Mouse (Mus musculus): Measurements from ENCODE around the gene Defb11. TPM values are rescaled to one million over a fixed set of nuclear protein-coding genes. Genes with fewer than 3 reads are reported as not detected.
A peak's percentile ranks its signal among the peaks of the same experiment; 100 is the strongest.
"Not testable (repeated sequence)": the region's sequence is repeated elsewhere in the genome, so short reads cannot be mapped to it uniquely, and the experiment has no call there.

The Defb11 gene
- 4.7 and 5.0 TPM in 2 replicates for polyA plus RNA-seq (2015; fragmentation: Nextera tagmentation; extraction: Ambion mirVana)

- not testable (repeated sequence) for H3K4me3 ChIP-seq; H3K4me1 ChIP-seq; H3K36me3 ChIP-seq (replicated peaks); H3K9me3 ChIP-seq; H3K4me2 ChIP-seq; H3K27ac ChIP-seq; H3K9ac ChIP-seq; H3K27me3 ChIP-seq (replicated peaks)
- ATAC-seq (replicated peaks), result peak; percentile 30; the same call in 1 of the 2 replicates
These were observed at the start of gene Defb11 for GRCm38 (mm10) chr8:21906290-21906689. TSS of gene Defb11 (minus strand) at chr8:21906412.

DNA sequence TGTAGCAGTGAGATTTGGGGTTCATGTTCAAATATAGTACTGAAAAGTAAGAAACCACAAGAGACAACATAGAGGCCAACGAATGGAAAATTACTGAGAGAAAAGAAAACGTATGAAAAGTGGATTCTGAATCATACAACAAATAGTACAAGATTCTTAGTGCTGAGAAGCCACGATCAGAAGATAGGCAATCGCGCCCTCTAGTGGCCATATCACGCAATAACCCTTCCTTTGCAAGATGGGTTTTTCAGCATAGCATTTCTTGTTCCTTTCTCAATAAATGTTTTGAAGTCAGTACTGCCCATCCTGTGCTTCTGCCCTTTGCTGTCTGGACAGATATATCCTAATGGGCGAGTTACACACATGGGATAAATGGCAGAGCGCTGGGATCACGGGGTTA, 49.1 kb upstream of the Defb11 start:
- H3K36me3 ChIP-seq (replicated peaks), result no peaks in the 10 kb centered on the region
- H3K27ac ChIP-seq, result no peak overlapping the region
- no peak overlapping the region for H3K4me3 ChIP-seq
- no peaks in the 10 kb centered on the region for H3K9me3 ChIP-seq
- H3K27me3 ChIP-seq (replicated peaks), result no peaks in the 10 kb centered on the region
- no peak overlapping the region for H3K4me2 ChIP-seq
- H3K4me1 ChIP-seq, result no peaks in the 10 kb centered on the region
- WGBS, result 7% methylated on average over 9 of the region's 9 CpGs
- H3K9ac ChIP-seq, result no peak overlapping the region
- ATAC-seq (replicated peaks), result peak; percentile 54; the same call in 1 of the 2 replicates

GRCm38 (mm10) chr8:21947311-21948017, 41.3 kb upstream of the Defb11 start:
- H3K27me3 ChIP-seq (replicated peaks), result no peaks in the 10 kb centered on the region
- no peak overlapping the region for H3K27ac ChIP-seq
- no peaks in the 10 kb centered on the region for H3K4me1 ChIP-seq
- no peak overlapping the region for H3K9ac ChIP-seq
- no peak overlapping the region for H3K4me2 ChIP-seq
- WGBS, result 64% methylated on average over 9 of the region's 9 CpGs
- H3K4me3 ChIP-seq, result no peak overlapping the region
- H3K36me3 ChIP-seq (replicated peaks), result no peaks in the 10 kb centered on the region
- no peaks in the 10 kb centered on the region for H3K9me3 ChIP-seq
- ATAC-seq (replicated peaks), result no peak

GRCm38 (mm10) chr8:21946462-21946861, 40.2 kb upstream of the Defb11 start, which contains the start of gene Defb13:
TSS of gene Defb13 (plus strand) at chr8:21946762.
- 84% methylated on average over 6 of the region's 6 CpGs for WGBS
- Histone ChIP-seq H3K4me3 (no peak within 1 kb of the TSS), H3K4me1 (no peaks in the 10 kb centered on the region), H3K27me3 (replicated peaks) (no peaks in the 10 kb centered on the region), H3K36me3 (replicated peaks) (no peaks in the 10 kb centered on the region), H3K9me3 (no peaks in the 10 kb centered on the region), H3K9ac (no peak within 1 kb of the TSS), H3K4me2 (no peak within 1 kb of the TSS), H3K27ac (no peak within 1 kb of the TSS)
- ATAC-seq (replicated peaks), result no peak

DNA sequence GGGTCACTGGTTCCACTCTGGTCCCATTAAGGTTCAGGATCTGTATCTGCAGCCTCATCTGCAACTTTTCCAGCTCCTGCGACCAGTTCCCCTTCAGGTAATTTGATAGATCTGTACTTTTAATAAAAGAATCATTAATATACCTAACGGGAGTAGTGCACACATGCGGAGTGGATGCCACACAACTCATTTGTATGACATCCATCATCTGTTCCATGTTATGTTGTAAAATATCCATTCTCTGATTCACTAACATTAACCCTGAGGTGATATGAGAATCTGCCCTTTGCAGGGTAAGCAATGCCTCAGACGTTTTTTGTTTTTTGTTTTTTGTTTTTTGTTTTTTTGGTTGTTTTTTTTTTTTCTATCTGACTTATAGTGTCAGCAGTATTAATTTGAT, 31.8 kb upstream of the Defb11 start, which contains the start of gene Defb35:
TSS of gene Defb35 (plus strand) at position 301 of the 400 bp plus-strand sequence.
- H3K9ac ChIP-seq; H3K9me3 ChIP-seq; H3K36me3 ChIP-seq (replicated peaks); H3K27ac ChIP-seq; ATAC-seq (replicated peaks); H3K4me1 ChIP-seq; H3K4me2 ChIP-seq; H3K27me3 ChIP-seq (replicated peaks); H3K4me3 ChIP-seq: not testable (repeated sequence)
- 86% methylated on average over 4 of the region's 4 CpGs for WGBS

- WGBS, result 92% methylated on average over 6 of the region's 6 CpGs
- no peak for ATAC-seq (replicated peaks)
- Histone ChIP-seq H3K9me3 (no peaks in the 10 kb centered on the region), H3K27ac (no peak within 1 kb of the TSS), H3K4me2 (no peak within 1 kb of the TSS), H3K36me3 (replicated peaks) (no peaks in the 10 kb centered on the region), H3K4me3 (no peak within 1 kb of the TSS), H3K4me1 (no peaks in the 10 kb centered on the region), H3K27me3 (replicated peaks) (no peaks in the 10 kb centered on the region), H3K9ac (no peak within 1 kb of the TSS)
These were observed 26.4 kb upstream of the Defb11 start, which contains the start of gene Defb15 for GRCm38 (mm10) chr8:21932610-21933009. TSS of gene Defb15 (minus strand) at chr8:21932710.

- WGBS, result 44% methylated on average over 3 of the region's 3 CpGs
- H3K4me2 ChIP-seq; H3K4me1 ChIP-seq; H3K9me3 ChIP-seq; H3K36me3 ChIP-seq (replicated peaks); H3K4me3 ChIP-seq; H3K27ac ChIP-seq; H3K9ac ChIP-seq; H3K27me3 ChIP-seq (replicated peaks): not testable (repeated sequence)
- 0 out of 2 replicates have a peak, but pooled peaks have one; percentile 27 for ATAC-seq (replicated peaks)
These were observed 24.5 kb upstream of the Defb11 start for GRCm38 (mm10) chr8:21930754-21931153.

- Histone ChIP-seq H3K27me3 (replicated peaks) (no peaks in the 10 kb centered on the region), H3K4me1 (no peaks in the 10 kb centered on the region), H3K9ac (no peak overlapping the region), H3K4me3 (no peak overlapping the region), H3K36me3 (replicated peaks) (no peaks in the 10 kb centered on the region), H3K4me2 (no peak overlapping the region), H3K27ac (no peak overlapping the region), H3K9me3 (no peaks in the 10 kb centered on the region)
- WGBS, result 88% methylated on average over 3 of the region's 3 CpGs
- no peak for ATAC-seq (replicated peaks)
These were observed 9.4 kb upstream of the Defb11 start for GRCm38 (mm10) chr8:21915625-21916024.

DNA sequence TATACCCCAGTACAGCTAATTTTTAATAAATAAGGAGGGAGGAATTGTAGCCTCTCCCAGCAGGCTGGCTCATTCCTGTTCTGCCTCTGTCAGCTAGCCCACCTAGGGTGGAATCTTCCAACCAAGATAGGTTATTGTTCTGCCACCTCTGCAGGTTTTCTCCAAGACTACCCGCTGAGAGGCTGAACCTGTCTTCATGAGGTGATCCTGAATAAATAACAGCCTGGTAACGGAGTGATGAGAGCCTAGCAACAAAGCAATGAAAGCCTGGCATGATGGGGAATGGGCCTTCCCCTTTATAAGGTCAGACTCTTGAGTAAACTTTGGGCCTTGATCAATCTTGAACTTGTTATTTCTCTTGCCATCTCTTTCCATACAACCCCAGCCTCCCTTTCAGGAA, 6.3 kb upstream of the Defb11 start:
- no peaks in the 10 kb centered on the region for H3K9me3 ChIP-seq
- no peak overlapping the region for H3K4me3 ChIP-seq
- H3K36me3 ChIP-seq (replicated peaks), result no peaks in the 10 kb centered on the region
- no peak overlapping the region for H3K9ac ChIP-seq
- no peak overlapping the region for H3K4me2 ChIP-seq
- H3K27ac ChIP-seq, result no peak overlapping the region
- 20% methylated on average over 2 of the region's 2 CpGs for WGBS
- H3K4me1 ChIP-seq, result no peaks in the 10 kb centered on the region
- no peaks in the 10 kb centered on the region for H3K27me3 ChIP-seq (replicated peaks)
- ATAC-seq (replicated peaks), result no peak

DNA sequence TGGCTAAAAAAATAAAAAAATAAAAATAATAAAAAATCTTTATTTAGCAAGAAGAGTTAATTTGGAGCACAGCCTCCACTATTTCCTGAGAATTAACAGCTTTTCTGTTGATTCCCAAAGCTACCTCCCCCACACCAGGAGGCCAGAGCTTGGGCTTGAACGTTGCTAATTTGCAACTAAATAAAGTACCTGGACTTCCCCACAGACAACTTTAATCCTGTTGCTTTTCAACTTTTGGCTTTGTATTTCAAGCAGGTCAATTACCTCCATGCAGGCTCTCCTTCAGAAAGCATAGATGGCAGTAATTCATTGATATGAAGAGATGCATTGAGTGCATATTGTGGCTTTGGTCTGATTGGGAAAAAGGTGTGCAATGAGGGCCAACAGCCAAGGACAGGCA, 5.7 kb upstream of the Defb11 start:
- Histone ChIP-seq H3K4me3 (no peak overlapping the region), H3K9me3 (no peaks in the 10 kb centered on the region), H3K27me3 (replicated peaks) (no peaks in the 10 kb centered on the region), H3K27ac (no peak overlapping the region), H3K4me1 (no peaks in the 10 kb centered on the region), H3K9ac (no peak overlapping the region), H3K4me2 (no peak overlapping the region), H3K36me3 (replicated peaks) (no peaks in the 10 kb centered on the region)
- 8% methylated on average over 1 of the region's 1 CpGs for WGBS
- no peak for ATAC-seq (replicated peaks)

- not testable (repeated sequence) for H3K4me1 ChIP-seq; H3K9ac ChIP-seq; H3K27me3 ChIP-seq (replicated peaks); H3K36me3 ChIP-seq (replicated peaks); H3K4me2 ChIP-seq; H3K9me3 ChIP-seq; H3K4me3 ChIP-seq; H3K27ac ChIP-seq; ATAC-seq (replicated peaks)
These were observed 20.9 kb downstream of the Defb11 start, which contains the start of gene Defb9 for GRCm38 (mm10) chr8:21885321-21885720. TSS of gene Defb9 (minus strand) at chr8:21885421.

DNA sequence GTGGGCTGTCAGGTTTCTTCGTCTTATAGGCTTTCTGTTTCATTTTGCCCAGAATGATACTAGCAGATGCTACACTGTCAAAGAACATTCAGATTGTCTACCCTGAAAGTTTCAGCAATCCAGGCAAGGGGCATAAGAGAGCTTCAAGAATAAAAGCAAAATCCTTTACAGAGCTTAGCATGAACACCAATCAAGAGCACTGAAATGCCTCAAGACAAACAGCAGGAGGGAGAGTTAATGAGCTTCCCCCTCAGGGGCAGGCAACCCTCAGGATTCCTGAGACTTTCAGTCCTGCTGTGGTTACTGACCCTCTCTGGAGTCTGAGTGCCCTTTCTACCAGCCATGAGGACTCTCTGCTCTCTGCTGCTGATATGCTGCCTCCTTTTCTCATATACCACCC, 47.6 kb downstream of the Defb11 start, which contains the start of gene Defb10:
TSS of gene Defb10 (plus strand) at position 316 of the 400 bp plus-strand sequence.
- WGBS, result 18% methylated on average over 1 of the region's 1 CpGs
- H3K9ac ChIP-seq; H3K27me3 ChIP-seq (replicated peaks); H3K4me1 ChIP-seq; H3K27ac ChIP-seq; H3K4me2 ChIP-seq; ATAC-seq (replicated peaks); H3K36me3 ChIP-seq (replicated peaks); H3K9me3 ChIP-seq; H3K4me3 ChIP-seq: not testable (repeated sequence)
